Mouse (Mus musculus) cortical plate, adult 2 months (tissue): ENCODE measurements at regions not wholly inside any gene's neighbourhood (a gene's known extent, or its start where the extent isn't known, plus 50 kb on each side); places are given as distances from the start of the nearest gene placed in this dataset.

ENCODE experiments used
- CTCF ChIP-seq: fragments of 200-500 bp; IDR thresholded peaks from 2 replicates; pipeline ENCODE4 v1.5.1; 2011; ENCODE audit warnings: mild to moderate bottlenecking, control low read depth, low read length; ENCODE audit not compliant: insufficient read depth; ENCODE audit errors: extremely low read depth
- POLR2A ChIP-seq: fragments of 200-500 bp; IDR thresholded peaks from 2 replicates; pipeline ENCODE4 v1.6.1; 2011; ENCODE audit warnings: mild to moderate bottlenecking, low read length, control low read depth; ENCODE audit not compliant: insufficient read depth; ENCODE audit errors: extremely low read depth

GRCm38 (mm10) chr4:142390531-142391195 lies 151.5 kb upstream of the Kazn start:
- TF ChIP-seq CTCF (no peak), POLR2A (no peak)
